Mouse (Mus musculus) midbrain, embryonic 12.5 days (tissue): ENCODE measurements around the gene Galr2. TPM values are rescaled to one million over a fixed set of nuclear protein-coding genes. Genes with fewer than 3 reads are reported as not detected.
A peak's percentile ranks its signal among the peaks of the same experiment; 100 is the strongest.

Experiments used
- ATAC-seq: fragments of 200-750 bp; cut with Nextera tagmentation; 2 replicates; pipeline ENCODE4 v1.8.0; 2017; ENCODE audit warnings: low read depth, moderate TSS enrichment, moderate library complexity; ENCODE audit not compliant: low FRiP score
- H3K27ac ChIP-seq: fragments of 300-500 bp; sonication (generic); replicated peaks from 2 replicates; pipeline ENCODE4 v1.5.1; 2016; ENCODE audit warnings: mild to moderate bottlenecking
- H3K27me3 ChIP-seq: fragments of 300-500 bp; sonication (generic); 2 replicates; pipeline ENCODE4 v1.6.1; 2016; ENCODE audit warnings: mild to moderate bottlenecking
- H3K36me3 ChIP-seq: fragments of 300-500 bp; sonication (generic); 2 replicates; pipeline ENCODE4 v1.6.1; 2016
- H3K4me1 ChIP-seq: fragments of 300-500 bp; sonication (generic); 2 replicates; pipeline ENCODE4 v1.6.1; 2016
- H3K4me2 ChIP-seq: fragments of 300-500 bp; sonication (generic); replicated peaks from 2 replicates; pipeline ENCODE4 v1.6.1; 2016; ENCODE audit warnings: mild to moderate bottlenecking, moderate library complexity
- H3K4me3 ChIP-seq: fragments of 300-500 bp; sonication (generic); 2 replicates; pipeline ENCODE4 v1.5.1; 2016; ENCODE audit warnings: mild to moderate bottlenecking
- H3K9ac ChIP-seq: fragments of 300-500 bp; sonication (generic); replicated peaks from 2 replicates; pipeline ENCODE4 v1.6.1; 2016; ENCODE audit warnings: mild to moderate bottlenecking, moderate library complexity
- H3K9me3 ChIP-seq: fragments of 300-500 bp; sonication (generic); 2 replicates; pipeline ENCODE4 v1.6.1; 2016; ENCODE audit warnings: mild to moderate bottlenecking
- WGBS: fragments of 180-500 bp; shearing (Covaris S2); methylation state at CpG from one replicate; pipeline ENCODE4 v1.1.7; 2016; 5-methylcytosine and 5-hydroxymethylcytosine counted together
- polyA plus RNA-seq: library from polyadenylated mRNA; unstranded; fragments of >200 nt; fragmentation: Nextera tagmentation; extraction: Ambion mirVana; gene quantifications from 2 replicates; pipeline ENCODE4 v1.2.1, GENCODE M21; 2016

Gene Galr2
- polyA plus RNA-seq, 1 experiment from 2014 or later = 0.24 TPM

DNA sequence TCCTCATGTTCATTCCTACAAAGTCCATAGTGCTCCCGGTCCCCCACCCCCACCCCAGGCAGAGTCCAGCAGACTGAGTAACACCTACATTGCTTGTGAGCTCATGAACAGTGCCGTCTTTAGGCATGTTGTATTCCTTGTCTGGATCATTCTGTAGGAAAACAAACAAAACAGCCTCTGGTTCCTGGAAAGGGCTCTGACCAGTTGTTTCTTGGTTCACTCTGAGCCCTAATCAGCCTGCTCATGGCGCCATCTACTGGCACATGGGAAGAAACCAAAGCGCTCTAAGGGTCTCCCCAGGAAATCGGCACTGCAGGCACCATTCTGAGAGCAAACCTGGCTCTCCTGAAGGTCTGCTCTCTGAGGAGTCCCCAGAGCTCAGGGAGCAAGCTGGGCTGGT lies 13.6 kb downstream of the Galr2 start:
- no peak overlapping the region for H3K4me3 ChIP-seq
- no peak overlapping the region for H3K27ac ChIP-seq
- no peak overlapping the region for H3K9ac ChIP-seq
- no peaks in the 10 kb centered on the region for H3K9me3 ChIP-seq
- ATAC-seq = no peak
- no peak overlapping the region for H3K4me2 ChIP-seq
- no peaks in the 10 kb centered on the region for H3K4me1 ChIP-seq
- H3K27me3 ChIP-seq = no peaks in the 10 kb centered on the region
- H3K36me3 ChIP-seq = peaks cover 86% of the 10 kb centered on the region
- WGBS = 34% methylated on average over 5 of the region's 5 CpGs

DNA sequence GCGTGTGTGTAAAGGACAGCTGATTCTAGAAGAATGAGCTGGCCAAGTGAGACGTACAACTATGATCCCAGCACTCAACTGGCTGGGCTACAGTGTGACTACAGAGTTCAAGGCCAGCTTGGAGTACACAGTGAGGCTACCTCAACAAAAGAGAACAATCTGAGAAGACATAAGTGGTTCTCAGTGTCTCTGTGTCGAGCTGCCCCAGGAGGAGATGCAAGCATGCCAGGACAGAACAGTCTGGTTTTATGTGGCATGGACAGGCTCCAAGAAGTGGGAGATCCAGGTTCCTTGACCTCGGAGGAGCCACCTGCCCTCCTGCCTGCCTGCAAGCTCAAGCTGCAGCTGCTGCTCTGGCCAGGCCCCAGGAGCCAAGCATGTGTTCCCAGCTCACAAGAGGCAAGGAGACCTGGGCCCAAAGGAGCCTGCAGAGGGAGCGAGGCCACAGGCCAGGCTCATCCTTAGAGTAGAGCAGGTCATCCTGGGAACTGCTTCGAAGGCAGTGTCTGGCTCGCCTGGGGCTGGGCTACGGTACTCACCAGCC lies 15.5 kb downstream of the Galr2 start:
- Histone ChIP-seq H3K36me3 (peaks cover 86% of the 10 kb centered on the region), H3K4me1 (no peaks in the 10 kb centered on the region), H3K9me3 (no peaks in the 10 kb centered on the region), H3K27ac (no peak overlapping the region), H3K4me3 (no peak overlapping the region), H3K4me2 (no peak overlapping the region), H3K9ac (no peak overlapping the region), H3K27me3 (no peaks in the 10 kb centered on the region)
- ATAC-seq = no peak
- WGBS = 86% methylated on average over 8 of the region's 8 CpGs

DNA sequence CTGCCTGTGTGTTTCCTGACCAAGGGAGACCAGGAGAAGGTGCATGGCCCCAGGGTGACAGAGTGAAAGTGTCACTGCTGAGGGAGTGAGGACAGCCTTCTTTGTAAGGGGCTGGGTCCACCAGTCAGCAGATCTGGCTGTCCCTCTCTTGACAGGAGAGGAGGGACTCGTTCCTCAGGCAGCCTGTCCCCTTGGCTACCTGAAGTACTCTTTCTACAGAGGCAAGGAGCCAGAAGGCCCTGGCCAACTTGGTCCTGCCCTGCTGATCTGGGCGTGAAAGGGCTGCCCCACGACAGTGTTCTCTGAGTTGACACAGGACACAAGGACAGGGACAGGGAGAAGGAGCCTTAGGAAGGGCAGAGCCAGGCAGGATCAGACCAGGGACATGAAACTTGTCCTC lies 16.3 kb downstream of the Galr2 start:
- H3K36me3 ChIP-seq = peaks cover 89% of the 10 kb centered on the region
- no peaks in the 10 kb centered on the region for H3K27me3 ChIP-seq
- WGBS = 73% methylated on average over 3 of the region's 3 CpGs

DNA sequence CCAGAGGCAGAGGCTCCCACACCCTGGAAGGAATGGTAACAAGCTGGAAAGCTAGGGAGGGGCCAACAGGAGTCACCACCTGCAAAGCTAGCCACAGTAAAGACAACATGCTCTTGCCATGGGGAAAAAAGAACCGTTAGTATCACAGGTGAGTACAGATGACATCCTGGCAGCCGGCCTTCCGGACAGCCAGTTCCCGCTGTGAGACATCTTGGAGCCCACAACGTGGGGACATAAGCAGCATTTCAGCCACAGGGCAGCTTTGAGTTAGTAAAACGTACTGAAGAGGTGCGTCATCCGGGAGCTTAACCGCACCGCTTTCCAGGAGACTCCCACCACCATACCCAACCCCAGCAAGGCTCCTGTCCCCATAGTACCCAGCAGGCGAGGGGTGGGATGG lies 17.5 kb downstream of the Galr2 start:
- no peak for ATAC-seq
- Histone ChIP-seq H3K27me3 (no peaks in the 10 kb centered on the region), H3K4me1 (no peaks in the 10 kb centered on the region), H3K4me3 (no peak overlapping the region), H3K27ac (no peak overlapping the region), H3K9ac (no peak overlapping the region), H3K4me2 (no peak overlapping the region), H3K9me3 (no peaks in the 10 kb centered on the region), H3K36me3 (peaks cover 88% of the 10 kb centered on the region)
- 91% methylated on average over 11 of the region's 11 CpGs for WGBS

More for the DNA sequence above, 16.3 kb downstream of the Galr2 start:
- no peak overlapping the region for H3K9ac ChIP-seq
- H3K9me3 ChIP-seq = no peaks in the 10 kb centered on the region
- no peaks in the 10 kb centered on the region for H3K4me1 ChIP-seq
- H3K4me3 ChIP-seq = no peak overlapping the region
- H3K4me2 ChIP-seq = no peak overlapping the region
- no peak for ATAC-seq
- H3K27ac ChIP-seq = no peak overlapping the region

DNA sequence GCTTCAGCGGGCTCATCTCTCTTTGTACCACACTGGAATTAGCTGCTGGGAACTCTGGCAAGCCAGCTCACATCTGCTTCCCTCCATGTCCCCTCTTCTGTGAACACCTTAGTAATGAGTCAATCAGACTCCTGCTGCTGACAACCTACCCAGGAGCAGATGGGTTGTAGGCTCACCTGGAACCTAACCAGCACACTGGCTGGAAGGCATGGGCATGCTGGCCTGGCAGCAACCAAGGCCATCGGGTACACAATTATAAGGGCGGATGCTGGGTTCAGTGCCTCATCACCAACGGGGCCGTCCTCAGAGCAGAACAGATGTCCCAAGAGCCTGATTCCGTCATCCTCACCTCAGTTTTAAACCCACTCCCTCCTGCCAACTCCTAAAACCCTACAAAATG lies 17.9 kb downstream of the Galr2 start:
- Histone ChIP-seq H3K27ac (no peak overlapping the region), H3K4me1 (no peaks in the 10 kb centered on the region), H3K4me3 (no peak overlapping the region), H3K27me3 (no peaks in the 10 kb centered on the region), H3K9me3 (no peaks in the 10 kb centered on the region), H3K4me2 (no peak overlapping the region), H3K9ac (no peak overlapping the region), H3K36me3 (peaks cover 89% of the 10 kb centered on the region)
- no peak for ATAC-seq
- WGBS = 92% methylated on average over 6 of the region's 6 CpGs

DNA sequence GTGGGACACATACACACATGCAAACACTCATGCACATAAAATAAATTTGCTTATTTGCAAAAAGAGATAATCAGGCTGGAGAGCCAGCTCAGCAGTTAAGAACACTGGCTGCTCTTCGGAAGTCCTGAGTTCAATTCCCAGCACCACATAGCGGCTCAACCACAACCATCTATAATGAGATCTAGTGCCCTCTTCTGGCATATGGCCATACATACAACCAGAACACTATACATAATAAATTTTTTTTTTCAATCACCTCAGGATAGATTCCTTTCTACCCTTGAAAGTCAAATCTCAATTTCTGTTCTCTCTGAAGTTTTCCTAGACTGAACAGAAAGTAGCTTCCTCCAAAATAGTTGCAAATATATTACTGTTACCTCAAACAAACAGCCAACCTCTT lies 24.7 kb downstream of the Galr2 start:
- Histone ChIP-seq H3K27ac (no peak overlapping the region), H3K36me3 (peaks cover 46% of the 10 kb centered on the region), H3K4me3 (peak overlapping the region; percentile 84), H3K9ac (no peak overlapping the region), H3K9me3 (no peaks in the 10 kb centered on the region), H3K27me3 (peaks cover 19% of the 10 kb centered on the region), H3K4me1 (peaks cover 7% of the 10 kb centered on the region), H3K4me2 (peak overlapping the region; percentile 88)
- no peak for ATAC-seq
- 94% methylated on average over 2 of the region's 2 CpGs for WGBS

DNA sequence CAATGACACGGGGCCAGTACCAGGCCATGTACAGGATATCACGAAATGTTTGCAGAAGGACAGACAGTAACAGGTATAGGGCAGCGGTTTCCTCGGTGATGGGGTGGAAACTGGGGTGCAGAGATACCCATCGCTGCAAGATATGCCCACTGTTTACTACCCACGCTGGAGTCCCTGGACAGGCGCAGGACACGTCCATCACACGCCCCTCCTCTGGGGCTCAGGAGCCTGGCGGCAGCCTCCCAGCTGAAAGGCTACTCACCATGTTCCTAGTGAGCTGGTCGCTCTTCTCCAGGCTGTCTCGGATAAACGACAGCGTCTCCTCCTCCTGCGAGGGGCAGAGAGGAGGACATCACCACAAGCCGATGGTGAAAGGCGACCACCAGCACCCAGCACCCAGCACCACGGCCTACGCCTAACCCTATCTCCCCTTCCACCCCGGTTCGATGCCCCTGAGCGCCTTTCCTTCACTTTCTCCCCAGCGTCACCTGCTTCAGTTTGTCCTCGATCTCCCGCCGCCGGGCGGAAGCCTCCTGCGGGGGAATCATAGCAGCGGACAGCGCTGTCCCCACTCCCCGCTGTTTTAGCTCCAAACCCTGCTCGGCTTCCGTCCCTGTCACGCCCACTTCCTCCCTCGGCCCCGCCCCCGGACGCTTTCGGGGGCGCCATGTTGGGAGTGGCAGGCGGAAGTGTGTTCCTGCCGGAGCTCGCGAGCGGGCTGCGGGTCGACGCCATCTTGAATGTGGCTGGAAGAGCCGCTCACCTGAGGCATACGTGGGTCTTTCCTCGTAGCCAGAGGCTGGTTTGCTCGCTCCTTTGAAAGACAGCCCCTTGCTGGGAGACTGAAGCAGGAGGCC lies 25.6 kb downstream of the Galr2 start:
- Histone ChIP-seq H3K4me2 (peak overlapping the region; percentile 88), H3K4me3 (peak overlapping the region; percentile 84), H3K4me1 (peaks cover 7% of the 10 kb centered on the region), H3K9me3 (no peaks in the 10 kb centered on the region), H3K9ac (peak overlapping the region; percentile 83), H3K27ac (peak overlapping the region; percentile 68; the same call in 1 of the 2 replicates), H3K27me3 (peaks cover 24% of the 10 kb centered on the region), H3K36me3 (peaks cover 37% of the 10 kb centered on the region)
- peak; percentile 91 for ATAC-seq
- WGBS = 2% methylated on average over 53 of the region's 53 CpGs

DNA sequence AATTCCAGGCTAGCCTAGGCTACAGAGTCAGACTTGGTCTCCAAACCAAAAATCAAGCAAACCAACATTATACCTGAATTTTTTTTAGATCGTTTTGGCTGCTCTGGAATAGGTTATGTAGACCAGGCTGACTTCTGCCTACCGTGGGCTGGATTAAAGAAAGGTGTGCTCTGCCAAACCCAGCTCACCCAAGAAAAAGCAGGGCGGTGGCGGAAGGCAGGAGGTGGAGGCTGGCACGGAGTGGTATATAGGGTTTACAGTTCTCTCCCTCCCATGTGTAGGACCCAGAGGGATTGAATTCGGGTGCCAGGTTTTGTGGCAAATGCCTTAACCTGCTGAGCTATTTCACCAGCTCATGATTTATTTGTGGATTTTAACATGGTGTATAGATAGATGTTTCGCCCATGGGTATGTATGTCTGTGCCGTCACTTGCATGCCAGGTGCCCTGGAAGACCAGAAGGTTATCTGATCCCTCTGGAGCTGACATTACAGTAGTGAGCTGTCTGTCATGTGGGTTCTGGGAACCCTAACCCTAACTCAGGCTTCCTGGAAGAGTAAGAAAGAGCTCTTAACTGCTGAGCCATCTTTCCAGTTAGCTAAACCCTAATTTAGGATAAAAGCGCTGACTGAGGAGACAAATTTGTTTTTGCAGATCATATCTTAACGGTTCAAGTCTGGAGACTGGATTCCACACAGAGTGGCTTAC lies 26.4 kb downstream of the Galr2 start, which contains the start of gene Exoc7:
Gene Exoc7, minus strand, starts transcription at position 215 of the 707 bp plus-strand sequence.
- Histone ChIP-seq H3K9ac (peak within 1 kb of the TSS; percentile 83), H3K36me3 (peaks cover 29% of the 10 kb centered on the region), H3K4me1 (peaks cover 7% of the 10 kb centered on the region), H3K27me3 (peaks cover 25% of the 10 kb centered on the region), H3K4me3 (peak within 1 kb of the TSS; percentile 84), H3K9me3 (no peaks in the 10 kb centered on the region), H3K27ac (peak within 1 kb of the TSS; percentile 68; the same call in 1 of the 2 replicates), H3K4me2 (peak within 1 kb of the TSS; percentile 88)
- ATAC-seq = no peak; the same call in 1 of the 2 replicates
- 87% methylated on average over 10 of the region's 10 CpGs for WGBS

DNA sequence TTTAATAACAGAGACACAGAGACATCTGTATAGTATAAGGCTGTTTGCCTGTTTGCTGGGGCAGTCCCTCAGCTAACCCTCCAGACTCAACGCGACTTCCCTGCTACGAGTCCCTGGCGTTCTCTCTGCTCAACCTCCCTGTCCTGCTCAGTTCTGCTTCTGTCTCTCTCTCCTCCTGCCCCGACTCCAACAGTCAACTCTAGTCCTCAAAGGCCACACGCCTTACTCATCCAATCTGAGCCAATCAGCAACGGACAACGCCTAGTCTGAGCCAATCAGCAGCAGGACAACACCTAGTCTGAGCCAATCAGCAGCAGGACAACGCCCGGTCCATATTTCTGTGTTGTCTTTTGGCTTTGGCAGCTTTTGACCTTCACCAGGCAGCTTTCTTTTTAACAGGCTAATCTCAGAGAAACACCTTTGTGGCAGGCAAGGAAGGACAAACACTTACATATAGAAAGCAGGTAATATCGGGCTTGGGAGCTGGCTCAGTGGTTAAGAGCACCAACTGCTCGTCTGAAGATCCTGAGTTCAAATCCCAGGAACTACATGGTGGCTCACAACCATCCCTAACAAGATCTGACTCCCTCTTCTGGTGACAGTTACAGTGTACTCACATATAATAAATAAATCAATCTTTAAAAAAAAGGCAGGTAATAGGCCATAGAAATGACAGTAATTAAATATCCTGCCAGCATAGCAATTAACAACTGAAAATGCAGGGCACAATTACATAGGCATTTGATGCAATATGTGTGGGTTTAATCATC lies 27.2 kb downstream of the Galr2 start:
- H3K9ac ChIP-seq = no peak overlapping the region
- no peaks in the 10 kb centered on the region for H3K9me3 ChIP-seq
- H3K4me2 ChIP-seq = no peak overlapping the region
- no peak overlapping the region for H3K27ac ChIP-seq
- peaks cover 7% of the 10 kb centered on the region for H3K4me1 ChIP-seq
- 90% methylated on average over 12 of the region's 12 CpGs for WGBS
- H3K36me3 ChIP-seq = peaks cover 22% of the 10 kb centered on the region
- H3K4me3 ChIP-seq = no peak overlapping the region
- no peak for ATAC-seq
- H3K27me3 ChIP-seq = peaks cover 25% of the 10 kb centered on the region

DNA sequence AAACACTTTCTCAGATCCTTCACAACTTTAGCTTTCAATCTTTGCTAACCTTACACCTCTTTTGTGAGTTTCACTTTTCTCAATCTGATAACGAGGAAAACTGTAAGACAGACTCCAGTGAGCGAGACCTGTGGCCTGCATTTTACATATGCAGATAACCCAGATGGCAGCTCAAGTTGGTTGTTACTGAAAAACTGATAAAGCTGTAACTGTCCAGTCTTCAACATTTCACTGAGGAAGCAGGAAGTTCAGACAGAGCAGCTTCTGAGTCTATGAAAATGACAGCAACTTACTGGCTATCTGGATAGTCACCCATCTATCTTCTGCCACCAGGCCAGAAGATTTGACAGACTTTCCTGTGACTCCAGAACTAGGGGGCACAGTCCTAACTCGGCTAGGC lies 28.9 kb downstream of the Galr2 start:
- Histone ChIP-seq H3K36me3 (peaks cover 7% of the 10 kb centered on the region), H3K9ac (no peak overlapping the region), H3K4me3 (no peak overlapping the region), H3K4me2 (no peak overlapping the region), H3K27ac (no peak overlapping the region), H3K4me1 (peaks cover 7% of the 10 kb centered on the region), H3K9me3 (no peaks in the 10 kb centered on the region), H3K27me3 (peaks cover 25% of the 10 kb centered on the region)
- no peak for ATAC-seq
- 85% methylated on average over 3 of the region's 3 CpGs for WGBS

DNA sequence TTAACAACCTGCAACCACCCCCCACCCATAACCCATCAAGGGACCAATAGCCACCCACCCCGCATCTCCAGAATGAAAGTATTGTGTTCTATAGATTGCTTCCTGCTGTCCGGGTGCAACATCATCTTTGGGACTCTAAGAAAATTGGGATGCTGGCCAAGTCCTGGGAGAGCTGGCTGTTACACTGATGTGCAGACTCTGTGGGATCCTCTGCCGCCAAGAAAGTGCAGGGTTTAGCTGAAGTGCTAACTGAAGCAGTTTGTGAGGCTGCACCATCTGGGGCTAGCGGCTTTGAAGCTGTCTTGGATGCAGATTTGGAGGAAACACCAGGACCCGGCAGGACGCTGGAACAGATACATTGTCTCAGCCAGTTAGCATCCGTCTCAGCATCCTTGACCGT lies 30.4 kb downstream of the Galr2 start:
- no peak overlapping the region for H3K4me3 ChIP-seq
- H3K4me1 ChIP-seq = peaks cover 5% of the 10 kb centered on the region
- H3K27me3 ChIP-seq = peaks cover 31% of the 10 kb centered on the region
- H3K27ac ChIP-seq = no peak overlapping the region
- WGBS = 69% methylated on average over 8 of the region's 8 CpGs
- H3K4me2 ChIP-seq = no peak overlapping the region
- H3K9me3 ChIP-seq = no peaks in the 10 kb centered on the region
- ATAC-seq = no peak
- H3K36me3 ChIP-seq = no peaks in the 10 kb centered on the region
- no peak overlapping the region for H3K9ac ChIP-seq
